Mouse (Mus musculus): ENCODE data around the gene Izumo4. TPM values are rescaled to one million over a fixed set of nuclear protein-coding genes. Genes with fewer than 3 reads are reported as not detected.

The Izumo4 gene
- total RNA-seq (2023): 8.4 and 14.1 TPM in 2 replicates

DNA sequence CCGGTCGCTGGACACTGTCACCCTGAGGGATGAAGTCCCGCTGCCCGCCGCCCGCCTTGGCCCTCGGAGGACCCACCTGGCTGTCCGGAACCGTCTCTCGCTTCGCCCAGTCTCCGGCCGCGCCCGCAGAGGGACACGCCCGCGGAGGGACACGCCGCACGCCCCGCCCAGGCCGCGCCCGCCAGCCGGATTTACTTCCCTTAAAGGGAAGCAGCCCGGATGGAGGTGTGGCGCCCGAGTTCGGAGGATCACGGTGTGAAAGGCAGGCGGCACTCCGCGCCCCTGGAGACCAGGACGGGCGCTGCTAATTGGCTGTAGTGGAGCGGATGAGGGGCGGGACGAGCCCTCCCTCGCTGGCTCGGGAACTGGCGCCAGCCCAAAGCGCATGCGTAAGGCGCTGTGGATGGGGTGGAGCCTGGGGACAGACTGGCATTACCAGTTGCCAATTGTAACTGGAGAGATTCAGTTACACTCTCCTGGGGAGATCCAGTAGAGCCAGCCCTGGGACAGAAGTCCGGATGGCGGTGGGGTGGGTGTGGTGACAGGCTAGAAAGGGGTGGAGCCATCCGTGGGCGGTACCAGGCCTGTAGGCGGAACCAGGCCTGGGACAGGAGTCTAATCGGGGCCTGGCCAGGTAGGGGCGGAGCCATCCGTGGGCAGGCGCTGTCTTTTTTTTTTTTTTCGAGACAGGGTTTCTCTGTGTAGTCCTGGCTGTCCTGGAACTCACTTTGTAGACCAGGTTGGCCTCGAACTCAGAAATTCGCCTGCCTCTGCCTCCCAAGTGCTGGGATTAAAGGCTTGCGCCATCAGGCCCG lies at the start of gene Izumo4, which contains the start of gene Mob3a:
Gene Izumo4, plus strand, starts transcription at position 464 of the 815 bp plus-strand sequence.
Gene Mob3a, minus strand, starts transcription at position 257 of the 815 bp plus-strand sequence.

DNA sequence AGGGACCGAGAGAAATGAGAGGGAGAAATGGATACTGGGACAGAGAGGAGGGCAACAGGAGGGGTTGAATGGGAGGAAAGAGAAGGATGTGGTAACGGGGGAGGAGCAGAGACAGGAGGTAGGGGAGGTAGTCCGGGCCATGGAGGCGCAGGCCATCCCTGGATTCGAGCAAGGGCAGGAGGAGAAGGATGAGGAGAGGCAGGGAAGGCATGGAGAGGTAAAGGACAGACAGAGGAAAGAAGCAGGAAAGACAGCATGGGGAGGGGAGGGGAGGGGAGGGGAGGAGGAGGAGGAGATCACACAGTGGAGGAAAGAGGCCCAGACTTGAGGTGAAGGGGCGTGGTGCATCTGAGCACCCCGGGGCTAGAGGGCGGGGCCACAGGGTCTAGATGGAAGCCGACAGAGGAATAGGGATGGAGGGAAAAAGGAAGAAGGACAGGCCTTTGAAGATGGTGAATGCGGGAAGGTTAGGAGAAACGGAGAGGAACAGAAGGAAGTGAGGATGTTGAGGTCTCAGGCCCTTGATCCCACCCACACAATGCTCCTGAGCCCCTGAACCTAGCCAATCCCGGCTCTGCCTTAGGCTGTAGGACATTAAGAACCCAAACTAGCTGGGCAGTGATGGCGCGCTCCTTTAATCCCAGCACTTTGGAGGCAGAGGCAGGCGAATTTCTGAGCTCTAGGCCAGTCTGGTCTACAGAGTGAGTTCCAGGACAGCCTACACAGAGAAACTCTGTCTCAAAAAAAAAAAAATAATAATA lies 44.9 kb upstream of the Izumo4 start, which contains the start of gene Btbd2:
Gene Btbd2, minus strand, starts transcription at position 209 of the 761 bp plus-strand sequence.

GRCm38 (mm10) chr10:80677942-80678436 lies 24.0 kb upstream of the Izumo4 start, which contains the start of gene Mknk2:
Mknk2 (minus strand) TSS chr10:80678112.

GRCm38 (mm10) chr10:80742180-80742978 lies 40.4 kb downstream of the Izumo4 start, which contains the start of gene Ap3d1:
Ap3d1 (minus strand) TSS chr10:80742264.

DNA sequence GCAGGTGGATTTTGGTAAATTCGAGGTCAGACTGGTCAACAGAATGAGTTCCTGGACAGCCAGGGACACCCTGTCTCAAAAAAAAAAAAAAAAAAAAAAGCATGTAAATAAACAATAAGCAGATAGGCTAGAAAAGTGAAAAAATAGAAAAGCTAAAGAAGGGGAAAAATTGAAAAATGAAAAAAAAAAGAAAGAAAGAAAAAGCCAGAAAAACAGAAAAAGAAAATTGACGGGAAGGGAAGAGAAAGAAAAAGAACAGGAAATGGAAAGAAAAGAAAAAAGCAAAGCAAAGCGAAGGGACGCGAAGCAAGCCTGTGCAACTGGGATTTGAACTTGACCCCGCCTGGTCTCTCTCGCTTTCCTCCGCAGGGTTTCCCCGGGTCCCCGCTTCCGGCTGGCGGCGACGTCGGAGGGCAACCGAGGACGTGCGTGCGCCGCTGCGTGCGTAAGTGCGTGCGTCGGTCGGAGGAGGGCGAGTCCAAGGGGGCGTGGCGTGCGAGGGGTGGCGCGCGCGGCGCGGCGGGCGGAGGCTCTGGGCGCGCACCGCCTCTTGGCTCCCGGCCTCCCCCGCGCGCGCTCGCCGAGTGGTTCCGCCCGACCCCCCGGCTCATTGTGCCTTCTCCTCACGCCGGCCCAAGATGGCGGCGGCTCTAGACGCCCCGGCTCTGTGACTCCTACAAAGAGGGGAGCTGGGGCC lies 52.8 kb downstream of the Izumo4 start, which contains the start of gene Dot1l:
Gene Dot1l, plus strand, starts transcription at position 613 of the 697 bp plus-strand sequence.

Other genes starting within 250 kb of the Izumo4 start
- not detected in 2 replicates for gene Onecut3, start 207.3 kb upstream of the Izumo4 start, total RNA-seq (2023)
- not detected in 2 replicates for gene Atp8b3, start 163.1 kb upstream of the Izumo4 start, total RNA-seq (2023)
- gene Rexo1, start 140.6 kb upstream of the Izumo4 start, total RNA-seq (2023): 87.8 and 112 TPM in 2 replicates
- gene Klf16, start 124.9 kb upstream of the Izumo4 start, total RNA-seq (2023): 5.7 and 7.0 TPM in 2 replicates
- 34.9 and 41.1 TPM in 2 replicates for gene Abhd17a, start 111.8 kb upstream of the Izumo4 start, total RNA-seq (2023)
- 6.9 and 8.2 TPM in 2 replicates for gene Scamp4, start 99.3 kb upstream of the Izumo4 start, total RNA-seq (2023)
- gene Adat3, start 99.3 kb upstream of the Izumo4 start, total RNA-seq (2023): 0.98 and 2.0 TPM in 2 replicates
- 0.77 and 0.98 TPM in 2 replicates for gene Gm49322, start 96.2 kb upstream of the Izumo4 start, total RNA-seq (2023)
- gene Csnk1g2, start 79.3 kb upstream of the Izumo4 start, total RNA-seq (2023): 101 and 129 TPM in 2 replicates
- 12.4 and 15.2 TPM in 2 replicates for gene Btbd2, start 45.1 kb upstream of the Izumo4 start, total RNA-seq (2023)
- gene Mknk2, start 24.1 kb upstream of the Izumo4 start, total RNA-seq (2023): 181 and 193 TPM in 2 replicates
- 140 and 155 TPM in 2 replicates for gene Mob3a, start 207 bp upstream of the Izumo4 start, total RNA-seq (2023)
- gene Ap3d1, start 40.1 kb downstream of the Izumo4 start, total RNA-seq (2023): 99.7 and 123 TPM in 2 replicates
- 21.3 and 32.2 TPM in 2 replicates for gene Dot1l, start 53.0 kb downstream of the Izumo4 start, total RNA-seq (2023)
- gene Sf3a2, start 96.0 kb downstream of the Izumo4 start, total RNA-seq (2023): 39.7 and 47.3 TPM in 2 replicates
- 62.9 and 84.6 TPM in 2 replicates for gene Plekhj1, start 96.4 kb downstream of the Izumo4 start, total RNA-seq (2023)
- gene Amh, start 103.1 kb downstream of the Izumo4 start, total RNA-seq (2023): 0.77 and 1.2 TPM in 2 replicates
- gene Jsrp1, start 111.3 kb downstream of the Izumo4 start, total RNA-seq (2023): not detected in 2 replicates
- 506 and 673 TPM in 2 replicates for gene Oaz1, start 124.5 kb downstream of the Izumo4 start, total RNA-seq (2023)
- gene Lingo3, start 141.9 kb downstream of the Izumo4 start, total RNA-seq (2023): not detected in 2 replicates
- gene Lsm7, start 153.0 kb downstream of the Izumo4 start, total RNA-seq (2023): 10.1 and 19.3 TPM in 2 replicates
- 14.0 and 15.8 TPM in 2 replicates for gene Sppl2b, start 153.1 kb downstream of the Izumo4 start, total RNA-seq (2023)
- not detected in 2 replicates for gene Tmprss9, start 169.7 kb downstream of the Izumo4 start, total RNA-seq (2023)
- gene Timm13, start 198.8 kb downstream of the Izumo4 start, total RNA-seq (2023): 35.2 and 38.8 TPM in 2 replicates
- gene Lmnb2, start 216.1 kb downstream of the Izumo4 start, total RNA-seq (2023): 17.8 and 24.7 TPM in 2 replicates
- 50.6 and 86.7 TPM in 2 replicates for gene Gadd45b, start 227.9 kb downstream of the Izumo4 start, total RNA-seq (2023)